Mouse (Mus musculus) ES-Bruce4 (cell line): ENCODE data around the gene Sik3. TPM values are rescaled to one million over a fixed set of nuclear protein-coding genes. Genes with fewer than 3 reads are reported as not detected.

Source experiments
- H3K27ac ChIP-seq: 2 replicates; pipeline ENCODE4 v1.5.1; 2012; ENCODE audit warnings: low read length, inconsistent platforms; ENCODE audit not compliant: insufficient read depth
- H3K27me3 ChIP-seq: 2 replicates; pipeline ENCODE4 v1.6.1; 2012; ENCODE audit warnings: mild to moderate bottlenecking, low read length, inconsistent platforms; ENCODE audit not compliant: control insufficient read depth, poor library complexity, insufficient read depth, severe bottlenecking
- H3K36me3 ChIP-seq: 2 replicates; pipeline ENCODE4 v1.6.1; 2012; ENCODE audit warnings: inconsistent platforms, mild to moderate bottlenecking, low read length, moderate library complexity; ENCODE audit not compliant: control insufficient read depth, poor library complexity, insufficient read depth, severe bottlenecking
- H3K4me1 ChIP-seq: one replicate; pipeline ENCODE4 v1.8.1; 2011; ENCODE audit warnings: low read length; ENCODE audit not compliant: control insufficient read depth, insufficient read depth
- H3K4me3 ChIP-seq: 2 replicates; pipeline ENCODE4 v1.5.1; 2011; ENCODE audit warnings: low read depth, mild to moderate bottlenecking, low read length
- H3K9ac ChIP-seq: 2 replicates; pipeline ENCODE4 v1.6.1; 2012; ENCODE audit warnings: low read depth, mild to moderate bottlenecking, inconsistent platforms; ENCODE audit not compliant: poor library complexity, severe bottlenecking
- H3K9me3 ChIP-seq: replicated peaks from 2 replicates; pipeline ENCODE4 v1.6.1; 2012; ENCODE audit warnings: mild to moderate bottlenecking, low read length, inconsistent platforms; ENCODE audit not compliant: control insufficient read depth, poor library complexity, insufficient read depth, severe bottlenecking
- CTCF ChIP-seq: IDR thresholded peaks from one replicate; pipeline ENCODE4 v1.8.1; 2011; ENCODE audit warnings: low read depth, low read length
- EP300 ChIP-seq: IDR thresholded peaks from 2 replicates; pipeline ENCODE4 v1.6.1; 2011; ENCODE audit warnings: low read depth, low read length; ENCODE audit not compliant: insufficient read depth
- POLR2A ChIP-seq: IDR thresholded peaks from one replicate; pipeline ENCODE4 v1.8.1; 2011; ENCODE audit warnings: low read length; ENCODE audit not compliant: insufficient read depth
- polyA plus RNA-seq: library from polyadenylated mRNA; stranded (reverse); fragments of >200 nt; gene quantifications from 2 replicates; pipeline ENCODE4 v1.2.4, GENCODE M21; 2011; ENCODE audit warnings: low read depth; ENCODE audit not compliant: missing spikeins, insufficient read depth, insufficient read length

Sik3 gene
- polyA plus RNA-seq, 1 experiment: 23.2 TPM

DNA sequence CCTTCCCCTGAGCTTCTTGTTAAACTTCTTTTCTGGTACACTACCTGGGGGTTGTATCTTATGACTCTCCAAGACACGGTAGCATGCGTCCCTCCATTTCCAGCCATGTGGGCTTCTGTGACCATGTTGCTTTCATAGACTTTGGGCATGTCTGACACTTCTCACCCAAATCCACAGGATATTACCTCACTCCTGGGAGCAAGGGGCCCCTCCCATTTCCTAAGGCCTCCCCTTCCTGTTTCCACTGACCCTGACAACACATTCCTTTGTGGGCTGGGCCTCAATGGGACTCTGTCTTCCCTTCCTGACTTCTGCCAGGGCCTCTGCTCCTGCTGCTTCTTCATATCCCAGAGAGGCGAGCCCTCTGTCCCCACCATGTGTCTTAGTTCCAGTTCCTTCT is 244.9 kb downstream of the Sik3 start:
- Histone ChIP-seq H3K4me3 (no peak overlapping the region), H3K9ac (no peak overlapping the region), H3K36me3 (no peaks in the 10 kb centered on the region), H3K27me3 (no peaks in the 10 kb centered on the region), H3K4me1 (peaks cover 2% of the 10 kb centered on the region), H3K9me3 (no peaks in the 10 kb centered on the region), H3K27ac (no peak overlapping the region)
- TF ChIP-seq EP300 (no peak), CTCF (no peak), POLR2A (no peak)

DNA sequence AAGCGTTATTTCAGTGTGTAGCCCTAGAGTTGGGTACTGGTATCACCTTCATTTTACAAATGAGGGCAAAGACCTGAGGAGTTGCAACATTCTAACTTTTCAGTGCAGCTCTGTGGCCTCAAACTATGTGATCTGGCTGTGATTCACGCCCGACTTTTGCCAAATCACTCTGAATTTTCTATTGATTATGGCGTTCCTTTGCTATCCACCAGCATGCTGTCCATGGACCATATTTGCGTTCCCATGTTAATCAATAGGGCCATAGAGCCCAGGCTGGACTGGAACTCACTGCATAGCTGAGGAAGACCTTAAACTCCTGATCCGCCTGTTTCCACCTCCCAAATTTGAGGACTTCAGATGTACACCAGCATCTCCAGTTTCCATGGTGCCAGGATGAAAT is 246.5 kb downstream of the Sik3 start:
- TF ChIP-seq CTCF: no peak
- no peak for TF ChIP-seq POLR2A
- no peak for TF ChIP-seq EP300
- Histone ChIP-seq H3K36me3 (no peaks in the 10 kb centered on the region), H3K27ac (no peak overlapping the region), H3K9me3 (no peaks in the 10 kb centered on the region), H3K4me3 (no peak overlapping the region), H3K27me3 (no peaks in the 10 kb centered on the region), H3K9ac (no peak overlapping the region), H3K4me1 (peaks cover 2% of the 10 kb centered on the region)

DNA sequence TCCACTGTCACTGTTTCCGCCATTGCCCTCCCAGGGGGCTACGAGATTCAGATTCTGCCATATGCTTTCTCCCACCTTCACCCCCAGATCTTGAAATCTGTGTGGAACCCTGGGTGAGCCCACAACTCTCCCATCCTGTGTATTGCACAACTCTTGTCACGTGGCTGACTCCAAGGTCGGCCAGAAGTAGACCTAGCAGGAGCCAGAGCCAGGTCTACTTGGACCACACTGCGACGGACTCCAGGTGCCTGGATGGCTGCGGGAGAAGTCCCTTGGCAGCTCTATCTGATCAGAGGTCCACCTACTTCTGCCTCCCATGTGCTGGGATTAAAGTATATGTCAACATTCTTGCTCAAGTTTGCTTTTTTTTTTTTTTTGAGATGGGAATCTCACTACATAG is 248.5 kb downstream of the Sik3 start:
- TF ChIP-seq EP300 (no peak), POLR2A (no peak), CTCF (no peak)
- H3K4me1 ChIP-seq: peaks cover 2% of the 10 kb centered on the region
- H3K9ac ChIP-seq: no peak overlapping the region
- H3K36me3 ChIP-seq: no peaks in the 10 kb centered on the region
- H3K27ac ChIP-seq: no peak overlapping the region
- no peaks in the 10 kb centered on the region for H3K9me3 ChIP-seq
- H3K27me3 ChIP-seq: no peaks in the 10 kb centered on the region
- H3K4me3 ChIP-seq: no peak overlapping the region

DNA sequence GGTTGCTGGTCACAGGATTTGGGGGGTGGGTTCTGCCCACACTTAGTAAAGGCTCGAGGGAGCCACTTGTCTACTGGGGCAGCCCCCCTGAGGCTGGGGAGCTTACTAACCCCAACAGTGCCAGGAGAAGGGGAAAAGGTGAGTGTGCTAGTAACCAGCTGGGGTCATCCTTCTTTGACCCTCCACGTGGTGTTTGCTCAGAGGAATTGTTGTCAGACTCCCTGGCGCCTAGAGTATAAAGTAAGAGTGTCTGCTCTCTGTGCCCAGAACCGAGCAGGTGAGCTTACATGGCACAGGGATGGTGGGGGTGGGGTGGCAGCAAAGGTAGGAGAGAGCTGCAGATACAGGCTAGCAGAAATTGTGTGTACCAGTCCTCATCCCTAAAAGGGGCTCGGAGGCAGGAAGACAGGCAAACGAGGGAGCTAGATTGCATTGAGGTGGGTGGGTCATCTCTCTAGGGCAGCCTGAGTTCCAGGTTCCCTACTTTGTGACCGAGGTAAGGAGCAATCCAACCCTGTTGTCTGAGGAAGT is 255.8 kb downstream of the Sik3 start, which contains the start of gene Apoa5:
Apoa5 (plus strand) TSS at position 291 of the 531 bp plus-strand sequence.
- Histone ChIP-seq H3K36me3 (no peaks in the 10 kb centered on the region), H3K9ac (no peak within 1 kb of the TSS), H3K4me1 (no peaks in the 10 kb centered on the region), H3K27me3 (no peaks in the 10 kb centered on the region), H3K4me3 (no peak within 1 kb of the TSS), H3K9me3 (no peaks in the 10 kb centered on the region), H3K27ac (no peak within 1 kb of the TSS)
- TF ChIP-seq POLR2A: no peak
- TF ChIP-seq CTCF: no peak
- no peak for TF ChIP-seq EP300

DNA sequence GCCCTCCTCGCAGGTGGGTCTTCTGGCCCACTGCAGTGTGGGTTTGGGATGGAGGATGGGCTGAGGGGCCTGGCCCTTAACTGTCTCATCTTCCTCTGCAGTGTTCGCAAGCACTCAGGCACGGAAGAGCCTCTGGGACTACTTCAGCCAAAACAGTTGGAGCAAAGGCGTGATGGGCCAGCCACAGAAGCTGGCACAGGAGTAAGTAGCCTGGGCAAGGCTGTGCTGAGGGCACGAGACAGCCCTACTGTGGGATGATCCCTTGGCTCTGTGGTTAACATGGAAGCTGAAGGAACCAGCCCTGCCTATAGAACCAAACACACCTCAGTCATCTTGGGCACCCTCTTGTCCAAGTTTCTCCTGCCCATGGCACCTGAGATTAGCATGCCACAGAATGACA is 256.5 kb downstream of the Sik3 start:
- H3K27ac ChIP-seq: no peak overlapping the region
- H3K36me3 ChIP-seq: no peaks in the 10 kb centered on the region
- H3K4me3 ChIP-seq: no peak overlapping the region
- H3K4me1 ChIP-seq: no peaks in the 10 kb centered on the region
- H3K9ac ChIP-seq: no peak overlapping the region
- no peaks in the 10 kb centered on the region for H3K9me3 ChIP-seq
- TF ChIP-seq POLR2A (no peak), CTCF (no peak), EP300 (no peak)
- H3K27me3 ChIP-seq: no peaks in the 10 kb centered on the region

DNA sequence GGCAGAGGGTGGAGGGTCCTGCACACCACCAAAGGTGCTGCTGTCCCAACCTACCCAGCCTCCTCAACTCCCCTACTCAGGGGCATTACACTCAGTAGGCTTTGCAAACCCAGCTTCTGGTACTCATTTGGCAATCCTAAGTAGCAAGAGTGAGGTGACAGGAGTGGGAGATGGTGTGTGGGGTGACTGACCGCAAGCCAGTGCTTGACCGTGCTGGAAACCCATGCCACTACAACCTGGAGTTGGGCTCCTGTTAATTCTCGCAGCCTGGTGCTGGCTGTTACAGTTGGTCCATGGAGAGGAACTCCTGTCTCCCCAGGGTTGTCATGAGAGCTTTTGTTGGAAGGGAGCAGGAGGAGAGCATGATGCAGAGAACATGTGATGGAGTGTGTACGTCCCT is 258.2 kb downstream of the Sik3 start:
- TF ChIP-seq POLR2A: no peak
- TF ChIP-seq EP300: no peak
- no peak for TF ChIP-seq CTCF
- Histone ChIP-seq H3K27ac (no peak overlapping the region), H3K4me3 (no peak overlapping the region), H3K9me3 (no peaks in the 10 kb centered on the region), H3K36me3 (peaks cover 10% of the 10 kb centered on the region), H3K9ac (no peak overlapping the region), H3K4me1 (no peaks in the 10 kb centered on the region), H3K27me3 (no peaks in the 10 kb centered on the region)
